Mouse (Mus musculus) megakaryocyte, embryonic 14.5 days (primary cell): ENCODE data around the gene Zdhhc1. TPM values are rescaled to one million over a fixed set of nuclear protein-coding genes. Genes with fewer than 3 reads are reported as not detected.

ENCODE experiments used
- H3K27me3 ChIP-seq: replicated peaks from 2 replicates; pipeline ENCODE3; 2012; ENCODE audit warnings: inconsistent platforms
- H3K36me3 ChIP-seq: replicated peaks from 2 replicates; pipeline ENCODE3; 2012; ENCODE audit warnings: low read length, inconsistent platforms, mixed read lengths
- H3K4me1 ChIP-seq: 2 replicates; pipeline ENCODE4 v1.6.1; 2012; ENCODE audit warnings: inconsistent platforms
- H3K4me3 ChIP-seq: replicated peaks from 2 replicates; pipeline ENCODE3; 2012; ENCODE audit warnings: moderate library complexity, mild to moderate bottlenecking, inconsistent platforms
- H3K9me3 ChIP-seq: 2 replicates; pipeline ENCODE4 v1.6.1; 2012; ENCODE audit warnings: inconsistent platforms
- FLI1 ChIP-seq: IDR thresholded peaks from 2 replicates; pipeline ENCODE4 v1.6.1; 2012; ENCODE audit warnings: low read length, inconsistent platforms, mixed read lengths
- GATA1 ChIP-seq: IDR thresholded peaks from 3 replicates; pipeline ENCODE4 v1.6.1; 2012; ENCODE audit warnings: mixed read lengths, low read length, inconsistent platforms, borderline replicate concordance
- polyA plus RNA-seq: library from polyadenylated mRNA; stranded (reverse); fragments of >175 nt; gene quantifications from 2 replicates; pipeline ENCODE4 v1.2.3, GENCODE M21; 2012; ENCODE audit warnings: low replicate concordance; ENCODE audit not compliant: insufficient read depth

Gene Zdhhc1
- polyA plus RNA-seq, 1 experiment, result 9.0 TPM

DNA sequence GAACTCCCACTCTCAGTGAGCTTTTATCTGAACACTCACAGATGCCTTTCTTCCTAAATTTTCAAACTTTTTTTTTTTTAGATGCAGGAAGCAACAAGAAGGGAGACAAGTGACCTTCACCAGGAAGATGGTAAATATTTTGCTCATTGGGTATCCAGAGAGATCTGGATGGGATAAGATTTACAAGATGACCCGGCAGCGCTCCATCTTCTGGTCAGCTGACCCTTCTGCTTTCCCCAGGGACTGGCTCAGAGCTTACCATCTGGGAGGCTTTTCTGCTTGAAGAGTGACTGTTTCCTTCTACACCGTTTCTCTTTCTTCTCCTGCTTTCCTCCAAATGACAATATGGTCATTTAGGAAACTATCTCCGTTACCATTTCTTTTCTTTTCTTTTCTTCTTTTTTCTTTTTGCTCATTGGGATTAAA lies 50.6 kb downstream of the Zdhhc1 start:
- H3K4me3 ChIP-seq, result no peak overlapping the region
- no peaks in the 10 kb centered on the region for H3K36me3 ChIP-seq
- H3K27me3 ChIP-seq, result peaks cover 48% of the 10 kb centered on the region
- no peak for TF ChIP-seq FLI1
- TF ChIP-seq GATA1, result no peak
- H3K9me3 ChIP-seq, result no peaks in the 10 kb centered on the region
- peaks cover 10% of the 10 kb centered on the region for H3K4me1 ChIP-seq

DNA sequence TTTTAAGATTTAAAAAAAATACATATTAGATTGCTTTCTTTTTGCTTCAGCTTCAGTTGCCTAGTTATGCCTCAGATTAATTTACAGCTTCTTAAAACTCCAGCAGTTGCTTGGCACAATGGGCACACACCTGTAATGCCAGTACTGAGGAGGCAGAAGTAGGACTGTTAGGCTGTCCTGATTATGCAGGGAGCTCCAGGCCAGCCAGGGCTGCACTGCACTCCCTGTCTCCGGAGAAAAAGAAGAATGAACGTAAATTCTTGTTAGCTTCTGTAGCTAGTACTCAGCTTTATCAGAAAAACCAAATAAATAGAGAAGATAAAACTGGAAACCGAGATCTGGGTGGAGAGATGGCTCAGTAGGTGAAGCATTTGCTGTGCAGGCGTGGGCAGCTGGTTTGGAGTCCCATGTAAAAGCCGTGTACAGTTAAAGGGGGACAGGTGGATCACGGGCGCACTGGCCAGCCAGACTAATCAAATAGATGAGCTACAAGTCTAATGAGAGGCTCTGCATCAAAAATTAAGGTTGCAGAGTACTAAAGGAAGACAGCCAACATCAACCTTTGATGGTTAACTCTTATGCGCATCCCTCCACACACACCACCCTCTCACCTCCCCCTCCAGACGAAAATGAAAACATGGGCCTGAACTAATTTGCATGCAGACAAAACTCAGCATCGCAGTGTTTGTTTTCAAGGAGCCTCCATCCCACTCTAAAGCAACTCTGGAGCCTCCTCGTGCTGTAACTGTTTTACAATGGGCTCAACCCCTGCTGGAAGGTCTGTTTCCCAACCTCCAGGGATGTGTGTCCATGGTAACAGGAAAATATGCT lies 51.2 kb downstream of the Zdhhc1 start:
- H3K36me3 ChIP-seq, result no peaks in the 10 kb centered on the region
- TF ChIP-seq FLI1 (no peak), GATA1 (no peak)
- H3K4me3 ChIP-seq, result no peak overlapping the region
- peaks cover 45% of the 10 kb centered on the region for H3K27me3 ChIP-seq
- no peaks in the 10 kb centered on the region for H3K9me3 ChIP-seq
- peaks cover 10% of the 10 kb centered on the region for H3K4me1 ChIP-seq

DNA sequence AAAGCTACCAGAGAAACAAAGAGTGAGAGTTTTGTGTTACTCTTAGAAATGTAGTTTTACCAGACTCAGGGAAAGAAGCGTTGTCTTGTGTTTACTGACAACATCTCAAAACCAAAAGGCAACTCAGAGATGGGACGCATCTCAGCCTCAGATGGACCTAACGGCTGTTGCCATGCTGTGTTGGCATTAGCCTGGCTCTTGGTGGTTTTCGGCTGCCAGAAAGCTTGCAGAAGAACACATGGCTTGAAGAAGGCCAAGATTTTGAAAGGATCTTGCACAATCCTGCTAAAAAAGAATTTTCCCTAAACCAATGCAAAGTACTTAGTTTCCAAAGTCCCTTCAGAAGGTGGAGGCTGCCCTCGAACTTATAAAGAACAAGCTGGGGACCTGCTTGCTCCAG lies 54.0 kb downstream of the Zdhhc1 start:
- H3K27me3 ChIP-seq, result peaks cover 35% of the 10 kb centered on the region
- H3K4me3 ChIP-seq, result no peak overlapping the region
- H3K36me3 ChIP-seq, result no peaks in the 10 kb centered on the region
- TF ChIP-seq FLI1 (no peak), GATA1 (no peak)
- H3K9me3 ChIP-seq, result no peaks in the 10 kb centered on the region
- H3K4me1 ChIP-seq, result 0 out of 2 replicates have a peak, but pooled peaks cover 5% of the 10 kb centered on the region

DNA sequence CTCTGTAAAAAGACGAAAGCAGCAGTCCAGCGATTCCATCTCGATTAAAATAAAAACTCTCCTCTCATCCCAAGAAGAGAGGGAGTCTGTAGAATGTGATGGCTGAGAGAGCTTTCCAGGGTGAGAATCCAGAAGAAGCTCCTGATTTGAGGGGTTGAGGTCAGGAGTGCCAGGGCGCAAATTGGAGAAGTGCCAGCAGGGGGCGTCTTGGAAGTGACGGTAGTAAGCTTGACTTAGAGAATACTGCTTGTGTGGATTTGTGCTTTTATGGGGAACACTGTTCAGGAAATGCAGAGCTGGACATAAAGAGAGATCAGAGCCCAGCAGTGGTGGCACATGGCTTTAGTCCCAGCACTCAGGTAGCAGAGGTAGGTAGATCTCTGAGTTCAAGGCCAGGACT lies 55.3 kb downstream of the Zdhhc1 start:
- no peaks in the 10 kb centered on the region for H3K9me3 ChIP-seq
- TF ChIP-seq FLI1 (no peak), GATA1 (no peak)
- no peaks in the 10 kb centered on the region for H3K36me3 ChIP-seq
- H3K4me1 ChIP-seq, result 0 out of 2 replicates have a peak, but pooled peaks cover 5% of the 10 kb centered on the region
- no peak overlapping the region for H3K4me3 ChIP-seq
- H3K27me3 ChIP-seq, result peaks cover 42% of the 10 kb centered on the region

DNA sequence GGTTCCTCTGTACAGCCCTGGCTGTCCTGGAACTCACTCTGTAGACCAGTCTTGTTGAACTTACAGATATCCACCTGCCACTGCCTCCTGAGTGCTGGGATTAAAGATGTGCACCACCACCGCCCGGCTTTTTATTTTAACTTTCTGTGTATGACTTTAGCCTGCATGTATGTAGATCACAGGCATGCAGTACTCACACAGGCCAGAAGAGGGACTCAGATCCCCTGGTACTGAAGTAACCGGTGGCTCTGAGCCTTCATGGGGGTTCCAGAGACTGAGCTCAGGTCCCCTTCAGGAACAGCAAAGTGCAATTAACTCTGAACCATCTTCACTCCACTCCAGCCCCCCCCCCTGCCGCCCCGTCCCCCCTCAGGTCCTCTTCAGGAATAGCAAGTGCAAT lies 57.8 kb downstream of the Zdhhc1 start:
- H3K36me3 ChIP-seq, result no peaks in the 10 kb centered on the region
- peaks cover 45% of the 10 kb centered on the region for H3K27me3 ChIP-seq
- no peaks in the 10 kb centered on the region for H3K9me3 ChIP-seq
- H3K4me3 ChIP-seq, result no peak overlapping the region
- H3K4me1 ChIP-seq, result no peaks in the 10 kb centered on the region
- TF ChIP-seq GATA1, result no peak
- no peak for TF ChIP-seq FLI1

DNA sequence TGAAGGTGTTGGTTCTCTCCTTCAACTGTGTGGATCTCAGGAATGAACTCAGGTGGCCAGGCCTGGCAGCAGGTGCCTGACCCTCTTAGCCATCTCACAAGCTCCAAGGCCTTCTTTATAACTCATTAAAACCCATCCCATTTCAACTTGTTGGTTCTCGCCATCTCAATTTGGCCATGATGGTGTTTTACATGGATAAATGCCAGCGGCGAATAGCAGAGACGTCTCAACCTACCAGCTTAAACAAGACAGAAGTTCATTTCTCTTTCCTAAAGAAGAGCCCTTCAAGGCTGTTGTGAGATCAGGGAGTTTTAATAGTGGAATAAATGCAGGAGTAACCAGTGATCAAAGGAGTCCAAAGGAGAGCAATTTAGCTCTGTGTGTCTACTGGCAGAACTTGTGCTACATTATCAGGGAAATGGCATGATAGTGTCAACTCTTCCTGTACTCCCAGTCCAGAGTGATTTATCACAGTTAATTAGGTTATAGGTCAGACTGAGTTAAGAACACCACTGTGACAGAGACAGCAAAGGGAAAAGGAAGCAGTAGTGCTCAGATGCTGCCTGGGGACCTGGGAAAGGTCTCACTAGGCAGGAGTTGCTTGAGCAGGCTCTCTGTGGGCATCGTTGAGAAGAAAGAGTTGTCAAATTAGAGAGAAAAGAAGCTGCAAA lies 59.5 kb downstream of the Zdhhc1 start:
- no peak overlapping the region for H3K4me3 ChIP-seq
- TF ChIP-seq FLI1, result no peak
- no peak for TF ChIP-seq GATA1
- peaks cover 39% of the 10 kb centered on the region for H3K27me3 ChIP-seq
- H3K9me3 ChIP-seq, result no peaks in the 10 kb centered on the region
- no peaks in the 10 kb centered on the region for H3K36me3 ChIP-seq
- no peaks in the 10 kb centered on the region for H3K4me1 ChIP-seq

DNA sequence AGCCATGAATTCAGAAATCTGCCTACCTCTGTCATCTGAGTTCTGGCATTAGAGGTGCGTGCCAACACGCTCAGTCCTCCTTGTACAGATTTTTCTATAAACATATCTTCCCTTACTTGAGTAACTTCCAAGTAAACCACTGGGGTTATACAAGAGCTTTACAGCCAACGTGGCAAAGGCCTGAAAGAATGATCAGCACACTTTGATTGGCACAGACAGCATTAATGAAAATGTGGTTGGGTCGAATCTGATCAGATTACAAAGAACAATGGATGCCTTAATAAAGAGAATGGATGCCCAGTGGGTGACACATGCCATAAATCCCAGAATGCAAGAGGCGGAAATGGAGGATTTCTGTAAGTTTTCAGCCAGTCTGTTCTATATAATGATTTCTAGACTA lies 60.5 kb downstream of the Zdhhc1 start:
- Histone ChIP-seq H3K27me3 (peaks cover 37% of the 10 kb centered on the region), H3K4me3 (no peak overlapping the region), H3K9me3 (no peaks in the 10 kb centered on the region), H3K36me3 (no peaks in the 10 kb centered on the region), H3K4me1 (no peaks in the 10 kb centered on the region)
- TF ChIP-seq GATA1 (no peak), FLI1 (no peak)

DNA sequence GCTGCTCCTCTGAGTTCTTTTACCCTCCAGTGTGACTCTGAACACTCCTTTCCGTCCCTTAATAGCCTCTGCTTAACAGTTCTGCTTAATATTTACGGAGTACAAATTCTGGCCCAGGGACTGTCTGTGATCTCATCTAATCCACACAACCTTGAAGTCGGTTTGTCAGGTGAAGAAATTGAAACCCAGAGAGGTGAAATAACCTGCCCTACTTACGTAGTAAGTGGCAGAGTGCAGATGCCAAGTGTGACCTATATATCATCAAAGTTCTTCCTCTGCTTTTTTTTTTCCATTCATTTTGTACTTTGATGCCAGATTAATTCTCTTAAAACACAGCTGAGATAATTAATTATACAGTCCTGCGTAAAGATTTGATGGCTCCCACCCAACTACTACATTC lies 62.6 kb downstream of the Zdhhc1 start:
- no peaks in the 10 kb centered on the region for H3K36me3 ChIP-seq
- peaks cover 35% of the 10 kb centered on the region for H3K27me3 ChIP-seq
- TF ChIP-seq GATA1, result no peak
- no peak for TF ChIP-seq FLI1
- peaks cover 4% of the 10 kb centered on the region for H3K4me1 ChIP-seq
- no peak overlapping the region for H3K4me3 ChIP-seq
- H3K9me3 ChIP-seq, result no peaks in the 10 kb centered on the region

DNA sequence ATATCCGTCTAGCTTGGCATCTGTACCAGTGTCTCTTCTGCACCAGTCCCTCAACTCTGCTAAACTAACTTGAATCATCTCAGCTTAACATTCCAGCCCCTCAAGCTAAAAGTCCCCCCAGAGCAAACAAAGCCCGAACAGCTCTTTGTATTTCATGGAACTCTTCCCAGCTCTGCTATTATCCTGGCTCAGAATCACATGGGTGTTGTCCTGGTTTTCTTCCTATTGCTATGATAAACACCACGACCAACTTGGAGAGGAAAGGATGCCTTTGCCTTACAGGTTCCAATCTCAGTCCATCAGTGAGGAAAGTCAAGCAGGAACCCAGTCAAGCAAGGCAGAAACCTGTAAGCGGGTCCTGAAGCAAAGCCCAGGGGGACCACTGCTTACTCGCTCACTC lies 63.2 kb downstream of the Zdhhc1 start:
- Histone ChIP-seq H3K9me3 (no peaks in the 10 kb centered on the region), H3K4me1 (peaks cover 7% of the 10 kb centered on the region), H3K36me3 (no peaks in the 10 kb centered on the region), H3K4me3 (no peak overlapping the region), H3K27me3 (peaks cover 36% of the 10 kb centered on the region)
- TF ChIP-seq GATA1 (no peak), FLI1 (no peak)

DNA sequence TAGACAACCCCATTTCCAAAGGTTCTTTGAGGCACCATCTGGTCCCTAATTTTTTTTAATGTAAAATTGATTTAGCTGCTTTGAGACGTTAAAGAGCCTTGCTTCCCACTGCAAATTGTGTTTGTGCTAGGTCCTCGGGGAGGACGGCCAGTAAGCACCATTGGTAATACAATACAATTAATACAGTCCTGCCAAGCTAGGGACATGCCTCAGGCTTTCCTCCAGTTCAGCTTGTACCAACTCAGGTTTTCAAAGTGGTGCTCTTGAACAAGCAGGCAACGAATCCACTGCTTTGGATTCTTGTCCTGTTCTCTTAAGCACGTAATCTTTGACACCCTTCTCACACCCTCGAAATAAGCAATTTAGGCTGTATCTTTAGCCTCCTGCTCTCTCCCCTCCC lies 63.7 kb downstream of the Zdhhc1 start:
- TF ChIP-seq GATA1 (no peak), FLI1 (no peak)
- Histone ChIP-seq H3K9me3 (no peaks in the 10 kb centered on the region), H3K27me3 (peaks cover 36% of the 10 kb centered on the region), H3K36me3 (no peaks in the 10 kb centered on the region), H3K4me3 (no peak overlapping the region), H3K4me1 (peaks cover 7% of the 10 kb centered on the region)
